Mouse (Mus musculus): ENCODE data around the gene Lrrc61.

DNA sequence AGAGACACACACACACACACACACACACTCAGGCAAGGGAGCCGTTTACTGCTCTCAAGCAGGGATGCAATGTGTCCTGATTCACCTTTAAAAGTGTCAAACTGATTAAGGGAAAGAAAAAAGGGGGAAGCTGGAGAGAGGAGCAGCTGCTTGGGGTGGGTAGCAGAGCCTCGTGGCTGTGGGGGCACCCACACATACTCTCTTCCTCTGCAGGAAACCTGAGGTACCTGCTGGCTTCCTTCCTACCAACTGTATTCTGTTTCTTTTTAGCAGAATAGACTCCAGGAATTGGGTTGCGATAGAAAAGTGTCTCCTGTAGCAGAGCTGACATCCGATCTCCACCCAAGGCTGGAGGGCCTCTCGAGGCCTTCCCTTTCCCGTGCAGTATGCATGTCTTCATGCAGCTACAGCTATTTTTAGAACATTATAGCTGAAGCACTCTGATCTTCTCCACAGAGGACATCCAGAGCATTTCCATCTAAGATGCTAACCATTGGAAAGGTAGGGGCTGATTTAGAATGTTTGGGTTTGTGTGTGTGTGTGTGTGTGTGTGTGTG is 34.7 kb downstream of the Lrrc61 start, which contains the start of gene Gm45021:
- TF ChIP-seq POLR2A (IDR thresholded peaks at IDR 0.05; ENCODE audit: borderline replicate concordance, control insufficient read depth, low read depth, low read length) (no peak), CTCF (IDR thresholded peaks at IDR 0.05; ENCODE audit: control insufficient read depth, insufficient read depth, low read length) (no peak)

All from bone marrow, adult 2 months (tissue).